Mouse (Mus musculus) limb, embryonic 14.5 days (tissue): ENCODE measurements at regions not wholly inside any gene's neighbourhood (a gene's known extent, or its start where the extent isn't known, plus 50 kb on each side); places are given as distances from the start of the nearest gene placed in this dataset.
A peak's percentile ranks its signal among the peaks of the same experiment; 100 is the strongest.

Experiments
- ATAC-seq: fragments of 200-750 bp; cut with Nextera tagmentation; 2 replicates; pipeline ENCODE4 v1.8.0; 2017; ENCODE audit warnings: low read depth, moderate number of reproducible peaks, moderate TSS enrichment; ENCODE audit not compliant: low FRiP score
- DNase-seq: peaks from one replicate; pipeline ENCODE4 v3.0.0-alpha.2; 2015; ENCODE audit warnings: low spot score
- H3K27ac ChIP-seq: fragments of 300-500 bp; sonication (generic); replicated peaks from 2 replicates; pipeline ENCODE4 v1.5.1; 2014; ENCODE audit warnings: low read depth, mild to moderate bottlenecking, low read length, moderate library complexity, mixed read lengths
- H3K27me3 ChIP-seq: fragments of 300-500 bp; sonication (generic); 2 replicates; pipeline ENCODE4 v1.6.1; 2014; ENCODE audit warnings: low read length, mixed read lengths; ENCODE audit not compliant: control insufficient read depth, insufficient read depth
- H3K36me3 ChIP-seq: fragments of 300-500 bp; sonication (generic); 2 replicates; pipeline ENCODE4 v1.6.1; 2014; ENCODE audit warnings: mild to moderate bottlenecking, low read length, moderate library complexity, mixed read lengths; ENCODE audit not compliant: control insufficient read depth, insufficient read depth
- H3K4me1 ChIP-seq: fragments of 300-500 bp; sonication (generic); 2 replicates; pipeline ENCODE4 v1.6.1; 2014; ENCODE audit warnings: antibody characterized with exemption, low read length, mixed read lengths; ENCODE audit not compliant: control insufficient read depth, insufficient read depth
- H3K4me2 ChIP-seq: fragments of 300-500 bp; sonication (generic); replicated peaks from 2 replicates; pipeline ENCODE4 v1.6.1; 2014; ENCODE audit warnings: low read depth, mild to moderate bottlenecking, low read length, moderate library complexity; ENCODE audit not compliant: severe bottlenecking
- H3K4me3 ChIP-seq: fragments of 300-500 bp; sonication (generic); replicated peaks from 2 replicates; pipeline ENCODE4 v1.5.1; 2014; ENCODE audit warnings: low read length
- H3K9ac ChIP-seq: fragments of 300-500 bp; sonication (generic); 2 replicates; pipeline ENCODE4 v1.6.1; 2014; ENCODE audit warnings: mild to moderate bottlenecking, low read depth, low read length, moderate library complexity; ENCODE audit not compliant: severe bottlenecking
- H3K9me3 ChIP-seq: fragments of 300-500 bp; sonication (generic); 2 replicates; pipeline ENCODE4 v1.6.1; 2016; ENCODE audit warnings: low read length; ENCODE audit not compliant: control insufficient read depth
- POLR2A ChIP-seq: fragments of 200-500 bp; IDR thresholded peaks from 2 replicates; pipeline ENCODE4 v1.8.0; 2012; ENCODE audit warnings: inconsistent platforms, mild to moderate bottlenecking, moderate library complexity, borderline replicate concordance; ENCODE audit not compliant: insufficient read depth, insufficient read length; ENCODE audit errors: extremely low read depth
- WGBS: fragments of 180-500 bp; shearing (Covaris S2); extraction: QIAGEN DNeasy Blood & Tissue Kit; methylation state at CpG from one replicate; pipeline ENCODE4 v1.1.7; 2014; 5-methylcytosine and 5-hydroxymethylcytosine counted together

GRCm38 (mm10) chr12:29274166-29274565, 254.0 kb upstream of the Myt1l start:
- Histone ChIP-seq H3K4me1 (no peaks in the 10 kb centered on the region), H3K27me3 (no peaks in the 10 kb centered on the region), H3K4me2 (no peak overlapping the region), H3K9me3 (no peaks in the 10 kb centered on the region), H3K27ac (no peak overlapping the region), H3K4me3 (no peak overlapping the region), H3K9ac (no peak overlapping the region), H3K36me3 (no peaks in the 10 kb centered on the region)
- ATAC-seq, result no peak
- no peak for DNase-seq
- 95% methylated on average over 4 of the region's 4 CpGs for WGBS
- no peak for TF ChIP-seq POLR2A

- no peak overlapping the region for H3K4me2 ChIP-seq
- H3K4me3 ChIP-seq, result no peak overlapping the region
- WGBS, result 59% methylated on average over 4 of the region's 4 CpGs
- H3K9ac ChIP-seq, result no peak overlapping the region
- H3K27ac ChIP-seq, result no peak overlapping the region
- no peaks in the 10 kb centered on the region for H3K36me3 ChIP-seq
- peaks cover 11% of the 10 kb centered on the region; the same call in 1 of the 2 replicates for H3K4me1 ChIP-seq
- no peaks in the 10 kb centered on the region for H3K27me3 ChIP-seq
- no peaks in the 10 kb centered on the region for H3K9me3 ChIP-seq
- DNase-seq, result no peak
- no peak for TF ChIP-seq POLR2A
- ATAC-seq, result no peak
Observed at GRCm38 (mm10) chr12:29275676-29276075, 252.5 kb upstream of the Myt1l start.

DNA sequence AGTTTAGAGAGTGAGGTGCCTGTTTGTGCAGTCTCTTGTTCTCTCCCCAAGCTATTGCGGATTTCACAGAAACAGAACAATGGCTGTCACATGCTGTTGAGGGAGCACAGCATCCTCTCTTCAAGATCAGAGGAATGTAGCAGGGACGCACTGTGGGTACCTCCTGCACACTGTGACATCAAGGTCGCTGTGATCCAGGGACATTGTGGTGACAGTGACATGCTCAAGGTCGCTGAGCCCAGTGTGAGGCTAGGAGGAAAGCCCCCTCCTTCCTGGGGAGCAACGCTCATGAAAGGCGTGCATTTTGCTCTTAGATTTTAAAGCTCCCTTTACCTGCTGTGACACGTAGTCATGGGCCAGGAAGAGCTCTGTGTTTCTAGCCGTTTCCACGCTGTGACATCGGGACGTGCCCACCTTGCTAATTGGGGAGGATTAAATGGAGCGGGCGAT, 248.5 kb upstream of the Myt1l start:
- no peaks in the 10 kb centered on the region for H3K27me3 ChIP-seq
- peak overlapping the region; percentile 24 for H3K4me2 ChIP-seq
- DNase-seq (no peak), ATAC-seq (no peak)
- peaks cover 16% of the 10 kb centered on the region; the same call in 1 of the 2 replicates for H3K4me1 ChIP-seq
- H3K36me3 ChIP-seq, result no peaks in the 10 kb centered on the region
- 12% methylated on average over 13 of the region's 13 CpGs for WGBS
- H3K27ac ChIP-seq, result 0 out of 2 replicates have a peak overlapping the region, but pooled peaks have one; percentile 52
- H3K9ac ChIP-seq, result peak overlapping the region; percentile 9; the same call in 1 of the 2 replicates
- H3K9me3 ChIP-seq, result no peaks in the 10 kb centered on the region
- no peak overlapping the region for H3K4me3 ChIP-seq
- TF ChIP-seq POLR2A, result no peak

DNA sequence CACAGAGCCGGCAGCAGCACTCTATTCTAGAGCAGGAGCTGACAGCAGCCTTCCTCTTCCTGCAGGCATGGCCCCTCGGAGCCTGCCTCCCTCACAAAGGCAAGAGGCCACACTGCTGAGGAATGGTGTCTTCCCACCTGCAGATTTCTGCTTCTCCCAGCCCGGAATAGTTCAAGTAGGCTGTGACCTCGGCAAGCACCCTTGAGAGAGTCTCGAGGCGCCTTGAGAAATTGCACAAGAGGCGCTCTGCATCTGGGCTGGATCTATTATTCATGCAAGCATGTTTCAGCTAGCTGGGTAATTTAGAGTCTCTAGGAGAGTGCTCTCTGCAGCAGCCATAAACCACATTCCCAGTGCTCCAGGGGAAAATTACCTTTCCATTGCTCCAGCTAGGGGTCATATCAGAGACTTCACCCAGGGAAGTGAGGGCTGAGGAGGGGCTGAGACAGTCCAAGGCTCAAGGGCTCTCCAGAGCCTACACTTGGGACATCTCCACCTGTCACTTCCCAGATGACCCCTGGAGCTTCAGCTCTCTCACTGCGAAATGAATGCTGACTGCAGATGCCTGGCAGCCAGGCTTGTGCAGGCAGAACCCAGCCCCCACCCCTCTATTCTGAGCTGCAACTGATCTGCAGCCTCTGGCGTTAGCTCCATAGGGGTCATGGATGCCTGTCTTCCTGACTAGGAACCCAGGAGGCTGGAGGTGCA, 247.9 kb upstream of the Myt1l start:
- H3K36me3 ChIP-seq, result no peaks in the 10 kb centered on the region
- no peak for TF ChIP-seq POLR2A
- H3K9me3 ChIP-seq, result no peaks in the 10 kb centered on the region
- peak overlapping the region; percentile 24 for H3K4me2 ChIP-seq
- ATAC-seq, result peak; percentile 63
- DNase-seq, result peak; percentile 20
- H3K27me3 ChIP-seq, result no peaks in the 10 kb centered on the region
- under 1% methylated on average over 9 of the region's 9 CpGs for WGBS
- no peak overlapping the region for H3K4me3 ChIP-seq
- 0 out of 2 replicates have a peak overlapping the region, but pooled peaks have one; percentile 9 for H3K9ac ChIP-seq
- peak overlapping the region; percentile 52; the same call in 1 of the 2 replicates for H3K27ac ChIP-seq
- H3K4me1 ChIP-seq, result peaks cover 16% of the 10 kb centered on the region; the same call in 1 of the 2 replicates

GRCm38 (mm10) chr12:29280861-29281630, 247.1 kb upstream of the Myt1l start:
- ATAC-seq (no peak), DNase-seq (no peak)
- Histone ChIP-seq H3K4me3 (no peak overlapping the region), H3K9me3 (no peaks in the 10 kb centered on the region), H3K27ac (0 out of 2 replicates have a peak overlapping the region, but pooled peaks have one; percentile 46), H3K27me3 (no peaks in the 10 kb centered on the region), H3K4me1 (peaks cover 16% of the 10 kb centered on the region; the same call in 1 of the 2 replicates), H3K9ac (0 out of 2 replicates have a peak overlapping the region, but pooled peaks have one; percentile 21), H3K4me2 (no peak overlapping the region), H3K36me3 (no peaks in the 10 kb centered on the region)
- 57% methylated on average over 17 of the region's 17 CpGs for WGBS
- no peak for TF ChIP-seq POLR2A
